Mouse (Mus musculus): ENCODE measurements around the gene Hist1h4b. TPM values are rescaled to one million over a fixed set of nuclear protein-coding genes. Genes with fewer than 3 reads are reported as not detected.
"Not testable (repeated sequence)": the region's sequence is repeated elsewhere in the genome, so short reads cannot be mapped to it uniquely, and the experiment has no call there.

The Hist1h4b gene
- 4.5 and 11.8 TPM in 2 replicates for polyA plus RNA-seq (2012)

GRCm38 (mm10) chr13:23756790-23757189 lies at the start of gene Hist1h4b:
Gene Hist1h4b, plus strand, starts transcription at chr13:23757013.
- Histone ChIP-seq H3K9me3 (ENCODE audit: control insufficient read depth, low read length) (no peaks in the 10 kb centered on the region), H3K4me3 (replicated peaks) (peak within 1 kb of the TSS; percentile 63), H3K4me1 (ENCODE audit: control insufficient read depth) (peaks cover 72% of the 10 kb centered on the region), H3K27me3 (ENCODE audit: control insufficient read depth) (no peaks in the 10 kb centered on the region), H3K36me3 (ENCODE audit: control insufficient read depth) (peaks cover 2% of the 10 kb centered on the region)
- no peak for TF ChIP-seq TAL1 (IDR thresholded peaks at IDR 0.05; ENCODE audit: low read length)

GRCm38 (mm10) chr13:23708041-23708440 lies 48.8 kb upstream of the Hist1h4b start:
- H3K9me3 ChIP-seq (ENCODE audit: control insufficient read depth, low read length): no peaks in the 10 kb centered on the region
- no peak overlapping the region for H3K4me3 ChIP-seq (replicated peaks)
- TF ChIP-seq TAL1 (IDR thresholded peaks at IDR 0.05; ENCODE audit: low read length) (no peak), GATA1 (IDR thresholded peaks at IDR 0.05; ENCODE audit: low read length) (no peak)
- no peaks in the 10 kb centered on the region for H3K36me3 ChIP-seq (ENCODE audit: control insufficient read depth)
- H3K4me1 ChIP-seq (ENCODE audit: control insufficient read depth): peaks cover 10% of the 10 kb centered on the region
- peaks cover 39% of the 10 kb centered on the region for H3K27me3 ChIP-seq (ENCODE audit: control insufficient read depth)

- H3K27me3 ChIP-seq (ENCODE audit: control insufficient read depth): peaks cover 42% of the 10 kb centered on the region
- TF ChIP-seq TAL1 (IDR thresholded peaks at IDR 0.05; ENCODE audit: low read length) (no peak), GATA1 (IDR thresholded peaks at IDR 0.05; ENCODE audit: low read length) (no peak)
- no peaks in the 10 kb centered on the region for H3K9me3 ChIP-seq (ENCODE audit: control insufficient read depth, low read length)
- no peak overlapping the region for H3K4me3 ChIP-seq (replicated peaks)
- peaks cover 7% of the 10 kb centered on the region for H3K4me1 ChIP-seq (ENCODE audit: control insufficient read depth)
- H3K36me3 ChIP-seq (ENCODE audit: control insufficient read depth): no peaks in the 10 kb centered on the region
These were observed 48.2 kb upstream of the Hist1h4b start for GRCm38 (mm10) chr13:23708654-23709053.

GRCm38 (mm10) chr13:23709714-23710373 lies 47.0 kb upstream of the Hist1h4b start:
- Histone ChIP-seq H3K36me3 (ENCODE audit: control insufficient read depth) (no peaks in the 10 kb centered on the region), H3K9me3 (ENCODE audit: control insufficient read depth, low read length) (no peaks in the 10 kb centered on the region), H3K4me3 (replicated peaks) (peak overlapping the region; percentile 58), H3K27me3 (ENCODE audit: control insufficient read depth) (peaks cover 45% of the 10 kb centered on the region), H3K4me1 (ENCODE audit: control insufficient read depth) (peaks cover 7% of the 10 kb centered on the region)
- TF ChIP-seq TAL1 (IDR thresholded peaks at IDR 0.05; ENCODE audit: low read length) (no peak), GATA1 (IDR thresholded peaks at IDR 0.05; ENCODE audit: low read length) (no peak)

- no peaks in the 10 kb centered on the region for H3K36me3 ChIP-seq (ENCODE audit: control insufficient read depth)
- peak within 1 kb of the TSS; percentile 58 for H3K4me3 ChIP-seq (replicated peaks)
- H3K9me3 ChIP-seq (ENCODE audit: control insufficient read depth, low read length): no peaks in the 10 kb centered on the region
- TF ChIP-seq TAL1 (IDR thresholded peaks at IDR 0.05; ENCODE audit: low read length) (no peak), GATA1 (IDR thresholded peaks at IDR 0.05; ENCODE audit: low read length) (no peak)
- H3K4me1 ChIP-seq (ENCODE audit: control insufficient read depth): peaks cover 7% of the 10 kb centered on the region
- peaks cover 45% of the 10 kb centered on the region for H3K27me3 ChIP-seq (ENCODE audit: control insufficient read depth)
These were observed 46.3 kb upstream of the Hist1h4b start, which contains the start of gene Hfe for GRCm38 (mm10) chr13:23710374-23711089. Gene Hfe, minus strand, starts transcription at chr13:23710854.

- Histone ChIP-seq H3K4me3 (replicated peaks) (no peak overlapping the region), H3K4me1 (ENCODE audit: control insufficient read depth) (no peaks in the 10 kb centered on the region), H3K27me3 (ENCODE audit: control insufficient read depth) (peaks cover 15% of the 10 kb centered on the region), H3K36me3 (ENCODE audit: control insufficient read depth) (no peaks in the 10 kb centered on the region), H3K9me3 (ENCODE audit: control insufficient read depth, low read length) (no peaks in the 10 kb centered on the region)
- TF ChIP-seq GATA1 (IDR thresholded peaks at IDR 0.05; ENCODE audit: low read length) (no peak), TAL1 (IDR thresholded peaks at IDR 0.05; ENCODE audit: low read length) (no peak)
These were observed 40.4 kb upstream of the Hist1h4b start for GRCm38 (mm10) chr13:23716261-23717042.

- Histone ChIP-seq H3K9me3 (ENCODE audit: control insufficient read depth, low read length) (no peaks in the 10 kb centered on the region), H3K27me3 (ENCODE audit: control insufficient read depth) (peaks cover 8% of the 10 kb centered on the region), H3K4me3 (replicated peaks) (no peak overlapping the region), H3K36me3 (ENCODE audit: control insufficient read depth) (no peaks in the 10 kb centered on the region), H3K4me1 (ENCODE audit: control insufficient read depth) (no peaks in the 10 kb centered on the region)
- no peak for TF ChIP-seq TAL1 (IDR thresholded peaks at IDR 0.05; ENCODE audit: low read length)
- TF ChIP-seq GATA1 (IDR thresholded peaks at IDR 0.05; ENCODE audit: low read length): no peak
These were observed 39.6 kb upstream of the Hist1h4b start for GRCm38 (mm10) chr13:23717176-23717575.

- not testable (repeated sequence) for H3K36me3 ChIP-seq (ENCODE audit: control insufficient read depth); H3K4me1 ChIP-seq (ENCODE audit: control insufficient read depth); H3K4me3 ChIP-seq (replicated peaks); H3K27me3 ChIP-seq (ENCODE audit: control insufficient read depth); H3K9me3 ChIP-seq (ENCODE audit: control insufficient read depth, low read length)
These were observed 39.1 kb upstream of the Hist1h4b start for GRCm38 (mm10) chr13:23717593-23718245.

GRCm38 (mm10) chr13:23724239-23724638 lies 32.6 kb upstream of the Hist1h4b start:
- TF ChIP-seq TAL1 (IDR thresholded peaks at IDR 0.05; ENCODE audit: low read length) (no peak), GATA1 (IDR thresholded peaks at IDR 0.05; ENCODE audit: low read length) (no peak)
- Histone ChIP-seq H3K9me3 (ENCODE audit: control insufficient read depth, low read length) (no peaks in the 10 kb centered on the region), H3K36me3 (ENCODE audit: control insufficient read depth) (no peaks in the 10 kb centered on the region), H3K4me3 (replicated peaks) (no peak overlapping the region), H3K27me3 (ENCODE audit: control insufficient read depth) (no peaks in the 10 kb centered on the region), H3K4me1 (ENCODE audit: control insufficient read depth) (peaks cover 22% of the 10 kb centered on the region)

Measured in erythroblast, embryonic 14.5 days (primary cell).